Mouse (Mus musculus): Measurements from ENCODE around the gene Zswim2. TPM values are rescaled to one million over a fixed set of nuclear protein-coding genes. Genes with fewer than 3 reads are reported as not detected.
A peak's percentile ranks its signal among the peaks of the same experiment; 100 is the strongest.

Gene Zswim2
- total and polyA plus RNA-seq, 3 experiments: not detected

DNA sequence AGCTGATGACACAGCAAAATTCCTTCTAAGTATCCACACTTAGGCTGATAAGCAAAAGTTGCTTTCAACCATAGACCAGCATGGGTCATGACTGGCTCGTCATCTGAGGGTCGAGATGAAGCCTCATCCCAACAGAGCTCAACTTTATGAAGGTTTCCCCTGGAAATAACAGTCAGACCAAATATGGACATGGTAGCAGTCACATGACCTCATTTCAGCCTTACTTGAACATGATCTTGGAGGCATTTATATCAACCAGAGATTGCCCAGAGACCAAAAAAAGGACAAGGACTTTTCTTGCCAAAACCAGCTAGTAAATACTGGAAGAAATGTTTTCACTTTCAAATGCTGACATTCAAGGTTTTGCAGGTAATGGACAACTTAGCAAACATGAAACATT lies 47.3 kb downstream of the Zswim2 start:
- H3K9me3 ChIP-seq (replicated peaks; ENCODE audit: insufficient read depth, low read length): no peaks in the 10 kb centered on the region
- H3K36me3 ChIP-seq (ENCODE audit: control insufficient read depth in 1 of 2, insufficient read depth in 2 of 2, low read length in 2 of 2): no peaks in the 10 kb centered on the region
- peak; percentile 11 for DNase-seq (ENCODE audit: low read depth, low spot score)
- H3K27me3 ChIP-seq (ENCODE audit: control insufficient read depth in 1 of 2, insufficient read depth in 2 of 2, low read length in 2 of 2): no peaks in the 10 kb centered on the region
- no peaks in the 10 kb centered on the region for H3K79me2 ChIP-seq (ENCODE audit: control insufficient read depth, insufficient read depth, low read length, poor library complexity)
- H3K4me1 ChIP-seq (ENCODE audit: control insufficient read depth in 1 of 2, insufficient read depth in 2 of 2, low read length in 2 of 2): no peaks in the 10 kb centered on the region
- H3K4me3 ChIP-seq (ENCODE audit: control insufficient read depth in 1 of 2, insufficient read depth in 1 of 2, low read depth in 2 of 2, low read length in 2 of 2): no peak overlapping the region
- no peak overlapping the region for H3K27ac ChIP-seq (ENCODE audit: control insufficient read depth, low read depth, low read length)
- no peak overlapping the region for H3K9ac ChIP-seq (ENCODE audit: control insufficient read depth, low read depth, low read length, poor library complexity, severe bottlenecking)
- peak; percentile 69; the same call in 1 of the 2 replicates for TF ChIP-seq USF1 (IDR thresholded peaks at IDR 0.05; ENCODE audit: low read depth, low read length)
- no peak for TF ChIP-seq CHD1 (IDR thresholded peaks at IDR 0.05; ENCODE audit: low read depth, low read length)

DNA sequence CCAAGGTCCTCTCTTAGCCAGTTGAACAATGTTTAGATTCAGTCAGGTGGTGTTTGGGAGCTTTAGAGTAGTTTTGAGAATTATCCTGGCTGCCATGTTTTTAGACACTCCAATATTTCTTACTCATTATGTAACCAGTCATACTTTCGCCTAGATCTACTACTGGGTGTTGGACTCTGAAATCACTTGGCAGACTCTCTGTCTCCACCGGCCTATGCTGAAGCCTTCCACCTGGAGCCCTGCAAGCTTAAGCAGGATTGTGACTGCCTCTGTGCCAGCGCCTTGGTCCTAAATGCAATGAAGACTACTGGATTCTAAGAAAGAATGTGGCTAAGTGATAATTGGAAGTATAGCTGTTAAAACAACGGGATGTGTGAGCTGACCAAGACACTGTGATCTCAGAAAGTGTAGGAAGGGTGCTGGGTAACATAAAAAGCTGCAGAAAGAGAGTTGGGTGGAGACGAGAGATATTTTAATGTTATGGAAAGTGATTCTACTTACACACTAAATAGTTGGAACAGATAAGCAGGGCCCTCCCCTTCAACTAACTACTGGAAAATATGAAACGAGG lies 57.1 kb downstream of the Zswim2 start:
- Histone ChIP-seq H3K36me3 (ENCODE audit: control insufficient read depth in 1 of 2, insufficient read depth in 2 of 2, low read length in 2 of 2) (no peaks in the 10 kb centered on the region), H3K4me3 (ENCODE audit: control insufficient read depth in 1 of 2, insufficient read depth in 1 of 2, low read depth in 2 of 2, low read length in 2 of 2) (no peak overlapping the region), H3K9me3 (replicated peaks; ENCODE audit: insufficient read depth, low read length) (no peaks in the 10 kb centered on the region), H3K27ac (ENCODE audit: control insufficient read depth, low read depth, low read length) (no peak overlapping the region), H3K27me3 (ENCODE audit: control insufficient read depth in 1 of 2, insufficient read depth in 2 of 2, low read length in 2 of 2) (no peaks in the 10 kb centered on the region), H3K9ac (ENCODE audit: control insufficient read depth, low read depth, low read length, poor library complexity, severe bottlenecking) (no peak overlapping the region), H3K4me1 (ENCODE audit: control insufficient read depth in 1 of 2, insufficient read depth in 2 of 2, low read length in 2 of 2) (no peaks in the 10 kb centered on the region), H3K79me2 (ENCODE audit: control insufficient read depth, insufficient read depth, low read length, poor library complexity) (no peaks in the 10 kb centered on the region)
- TF ChIP-seq ETS1 (IDR thresholded peaks at IDR 0.05; ENCODE audit: low read depth, low read length) (no peak), RCOR1 (IDR thresholded peaks at IDR 0.05; ENCODE audit: low read depth, low read length) (no peak), MEF2A (IDR thresholded peaks at IDR 0.05; ENCODE audit: extremely low read depth, insufficient replicate concordance, low read depth, low read length, poor library complexity, severe bottlenecking) (no peak), SIN3A (IDR thresholded peaks at IDR 0.05; ENCODE audit: low read length) (no peak), E2F4 (IDR thresholded peaks at IDR 0.05; ENCODE audit: borderline replicate concordance, low read depth, low read length) (no peak), POLR2AphosphoS5 (IDR thresholded peaks at IDR 0.05; ENCODE audit: borderline replicate concordance, low read depth, low read length) (no peak), MAZ (IDR thresholded peaks at IDR 0.05; ENCODE audit: low read depth, low read length) (no peak), CTCF (IDR thresholded peaks at IDR 0.05 in 2 of 3, conservative IDR thresholded peaks at IDR 0.05 in 1 of 3; ENCODE audit: control insufficient read depth in 1 of 3, insufficient read depth in 1 of 3, low read depth in 2 of 3, low read length in 3 of 3, poor library complexity in 1 of 3, severe bottlenecking in 1 of 3) (no peak), USF1 (IDR thresholded peaks at IDR 0.05; ENCODE audit: low read depth, low read length) (no peak)
- no peak for DNase-seq (ENCODE audit: low read depth, low spot score)

Other genes with a start within 250 kb of the Zswim2 start
- 6.5 and 9.7 TPM in 2 replicates for gene Itgav, start 216.8 kb downstream of the Zswim2 start, total RNA-seq (2012; rRNA removed)
- gene Itgav, start 216.8 kb downstream of the Zswim2 start, polyA plus RNA-seq (2012; ENCODE audit: insufficient read depth in 1 of 2, insufficient read length in 2 of 2, low read depth in 1 of 2, low replicate concordance in 2 of 2, missing spikeins in 1 of 2): 1 to 10 TPM in 1 of 2 experiments, not detected in 1; 7.2 TPM
- gene Fam171b, start 128.6 kb downstream of the Zswim2 start, total RNA-seq (2012; rRNA removed): not detected in 2 replicates
- gene Fam171b, start 128.6 kb downstream of the Zswim2 start, polyA plus RNA-seq (2012; ENCODE audit: insufficient read depth in 1 of 2, insufficient read length in 2 of 2, low read depth in 1 of 2, low replicate concordance in 2 of 2, missing spikeins in 1 of 2): not detected
- gene Gm13698, start 14.5 kb upstream of the Zswim2 start, total RNA-seq (2012; rRNA removed): 0.08 TPM in 1 of 2 replicates, not detected in the other
- under 1 TPM in 1 of 2 experiments, not detected in 1; 0.08 TPM for gene Gm13698, start 14.5 kb upstream of the Zswim2 start, polyA plus RNA-seq (2012; ENCODE audit: insufficient read depth in 1 of 2, insufficient read length in 2 of 2, low read depth in 1 of 2, low replicate concordance in 2 of 2, missing spikeins in 1 of 2)
- 0.08 TPM in 1 of 2 replicates, not detected in the other for gene Gm13693, start 20.3 kb upstream of the Zswim2 start, total RNA-seq (2012; rRNA removed)
- under 1 TPM in 1 of 2 experiments, not detected in 1; 0.08 TPM for gene Gm13693, start 20.3 kb upstream of the Zswim2 start, polyA plus RNA-seq (2012; ENCODE audit: insufficient read depth in 1 of 2, insufficient read length in 2 of 2, low read depth in 1 of 2, low replicate concordance in 2 of 2, missing spikeins in 1 of 2)
- gene Gm13695, start 26.1 kb upstream of the Zswim2 start, total RNA-seq (2012; rRNA removed): 0.08 TPM in 1 of 2 replicates, not detected in the other
- gene Gm13695, start 26.1 kb upstream of the Zswim2 start, polyA plus RNA-seq (2012; ENCODE audit: insufficient read depth in 1 of 2, insufficient read length in 2 of 2, low read depth in 1 of 2, low replicate concordance in 2 of 2, missing spikeins in 1 of 2): not detected
- gene Gm13696, start 31.9 kb upstream of the Zswim2 start, total RNA-seq (2012; rRNA removed): 0.08 TPM in 1 of 2 replicates, not detected in the other
- gene Gm13696, start 31.9 kb upstream of the Zswim2 start, polyA plus RNA-seq (2012; ENCODE audit: insufficient read depth in 1 of 2, insufficient read length in 2 of 2, low read depth in 1 of 2, low replicate concordance in 2 of 2, missing spikeins in 1 of 2): under 1 TPM in 1 of 2 experiments, not detected in 1; 0.08 TPM
- gene Gm13694, start 37.7 kb upstream of the Zswim2 start, total RNA-seq (2012; rRNA removed): 0.08 TPM in 1 of 2 replicates, not detected in the other
- gene Gm13694, start 37.7 kb upstream of the Zswim2 start, polyA plus RNA-seq (2012; ENCODE audit: insufficient read depth in 1 of 2, insufficient read length in 2 of 2, low read depth in 1 of 2, low replicate concordance in 2 of 2, missing spikeins in 1 of 2): under 1 TPM in 1 of 2 experiments, not detected in 1; 0.08 TPM
- 0.08 TPM in 1 of 2 replicates, not detected in the other for gene Gm13697, start 43.5 kb upstream of the Zswim2 start, total RNA-seq (2012; rRNA removed)
- under 1 TPM in 1 of 2 experiments, not detected in 1; 0.08 TPM for gene Gm13697, start 43.5 kb upstream of the Zswim2 start, polyA plus RNA-seq (2012; ENCODE audit: insufficient read depth in 1 of 2, insufficient read length in 2 of 2, low read depth in 1 of 2, low replicate concordance in 2 of 2, missing spikeins in 1 of 2)
- 0.08 TPM in 1 of 2 replicates, not detected in the other for gene Gm13691, start 49.3 kb upstream of the Zswim2 start, total RNA-seq (2012; rRNA removed)
- under 1 TPM in 1 of 2 experiments, not detected in 1; 0.08 TPM for gene Gm13691, start 49.3 kb upstream of the Zswim2 start, polyA plus RNA-seq (2012; ENCODE audit: insufficient read depth in 1 of 2, insufficient read length in 2 of 2, low read depth in 1 of 2, low replicate concordance in 2 of 2, missing spikeins in 1 of 2)

Data from MEL (cell line).